Mouse (Mus musculus) A20 (cell line): ENCODE measurements at regions not wholly inside any gene's neighbourhood (a gene's known extent, or its start where the extent isn't known, plus 50 kb on each side); places are given as distances from the start of the nearest gene placed in this dataset.

Source experiments
- DNase-seq: peaks from one replicate; pipeline ENCODE4 v3.0.0-alpha.2; 2011; ENCODE audit warnings: low read depth, low spot score

DNA sequence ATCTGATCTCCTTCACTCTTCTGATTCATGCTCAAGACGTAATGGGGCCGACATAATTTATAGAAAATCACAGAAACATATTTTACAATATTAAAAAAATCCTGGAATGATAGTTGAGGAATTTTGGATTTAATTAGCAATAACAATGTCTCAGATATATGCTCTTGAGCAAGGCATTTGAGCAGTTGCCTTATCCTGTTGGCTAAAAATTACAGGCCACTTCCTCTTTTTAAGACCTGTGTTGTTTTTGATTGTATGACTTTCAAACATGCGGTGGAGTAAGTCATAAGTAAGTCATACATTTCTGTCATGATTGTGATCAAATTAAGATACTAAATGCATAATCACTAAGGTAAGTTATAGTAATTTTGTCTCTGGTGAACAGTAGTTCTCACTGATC lies 387.5 kb downstream of the Nxph1 start:
- peak; percentile 22 for DNase-seq

DNA sequence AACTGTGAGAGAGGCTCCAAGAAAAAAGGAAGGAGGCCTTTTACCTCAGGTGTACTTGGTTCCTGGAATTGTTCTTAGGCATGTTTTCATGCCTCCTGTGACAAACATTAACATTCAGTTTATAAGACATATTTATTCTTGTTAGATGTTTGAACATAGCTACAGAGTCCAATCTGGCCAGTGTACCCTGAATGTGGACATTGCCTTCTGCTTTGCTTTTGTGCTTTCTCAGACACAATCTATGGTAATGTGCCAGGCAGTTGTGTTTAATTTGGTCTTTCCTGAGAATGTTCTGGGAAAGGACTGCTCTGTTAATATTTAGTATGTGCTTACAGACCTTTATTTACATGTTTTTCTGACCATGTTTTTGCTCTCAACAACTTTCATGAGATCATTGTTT lies 436.0 kb downstream of the Nxph1 start:
- DNase-seq: no peak

DNA sequence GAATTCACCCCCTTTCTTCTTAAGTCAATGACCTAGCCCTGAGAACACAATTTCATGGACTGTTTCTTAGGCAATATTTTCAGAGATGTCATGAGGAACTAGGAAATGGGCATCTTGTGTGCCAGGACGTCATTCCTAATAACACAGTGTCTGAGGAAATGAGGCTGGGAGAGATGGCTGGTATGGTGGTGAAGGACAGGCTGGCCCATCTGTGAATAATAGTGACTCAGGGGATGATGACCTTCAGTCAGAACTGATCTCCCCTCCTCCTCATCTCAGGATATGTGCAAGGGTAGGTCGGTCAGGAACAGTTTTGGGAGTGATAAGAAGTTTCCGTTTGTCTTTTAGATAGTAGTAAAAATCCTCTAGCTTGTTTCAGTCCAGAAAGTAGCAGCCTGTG lies 449.8 kb downstream of the Nxph1 start:
- DNase-seq: no peak

- DNase-seq: no peak
Observed at GRCm38 (mm10) chr6:9406016-9406415, 457.8 kb downstream of the Nxph1 start.
